Comparison of ENCODE assay signal across 8 mouse cellular contexts in genomic region chr2:84740608-84741333, GRCm38 (mm10). TPM values are rescaled to one million over a fixed set of nuclear protein-coding genes. Genes with fewer than 3 reads are reported as not detected.
DNase-seq lines count a peak whose midpoint lies in the region; ATAC-seq and TF ChIP-seq lines count a peak whose summit lies in the region.

No protein-coding gene starts in this region.

- no peak for ATAC-seq in forebrain, embryonic 12.5 days (ENCODE audit: low FRiP score)

- TF ChIP-seq EP300 in CH12.LX (IDR thresholded peaks at IDR 0.05; ENCODE audit: low read length) = no peak

- peaks cover 0 to 6% of the 10 kb centered on the region in 2 experiments; a peak in 1 of 4 replicates for H3K4me1 ChIP-seq in CH12.LX (ENCODE audit: control insufficient read depth in 1 of 2, insufficient read depth in 2 of 2)
- peaks cover 73% of the 10 kb centered on the region for H3K4me1 ChIP-seq in forebrain, embryonic 12.5 days
- peaks cover 3% of the 10 kb centered on the region; the same call in 1 of the 2 replicates for H3K4me1 ChIP-seq in kidney, adult 2 months (ENCODE audit: control insufficient read depth, insufficient read depth, low read length)

- H3K9ac ChIP-seq in CH12.LX (ENCODE audit: insufficient read depth, low read depth) = no peak overlapping the region
- H3K9ac ChIP-seq in forebrain, embryonic 12.5 days = peak overlapping the region; percentile 98

- peaks cover 13% of the 10 kb centered on the region for H3K27me3 ChIP-seq in CH12.LX (replicated peaks)
- no peaks in the 10 kb centered on the region for H3K27me3 ChIP-seq in forebrain, embryonic 12.5 days
- H3K27me3 ChIP-seq in kidney, adult 2 months (replicated peaks; ENCODE audit: control insufficient read depth, insufficient read depth, low read length) = no peaks in the 10 kb centered on the region

- TF ChIP-seq POLR2A in CH12.LX (IDR thresholded peaks at IDR 0.05; ENCODE audit: low read depth, low read length) = no peak
- no peak for TF ChIP-seq POLR2A in kidney, adult 2 months (IDR thresholded peaks at IDR 0.05; ENCODE audit: low read depth, low read length)

- TF ChIP-seq RAD21 in CH12.LX (IDR thresholded peaks at IDR 0.05; ENCODE audit: low read depth, low read length) = peak; percentile 67

- dilution Hi-C loops in CH12.LX (cut with MboI; ENCODE audit: extremely low pct_ligation_motif_present, extremely low pct_unique_long_range_greater_than_20kb, low sequenced_read_pairs) = no loop called here

- no peaks in the 10 kb centered on the region for H3K9me3 ChIP-seq in CH12.LX (replicated peaks; ENCODE audit: low read length)
- H3K9me3 ChIP-seq in forebrain, embryonic 12.5 days = no peaks in the 10 kb centered on the region

- H3K4me2 ChIP-seq in CH12.LX (ENCODE audit: insufficient read depth, low read depth, poor library complexity, severe bottlenecking) = no peak overlapping the region
- peak overlapping the region; percentile 91 for H3K4me2 ChIP-seq in forebrain, embryonic 12.5 days

- in situ Hi-C loops in CH12.LX (cut with MboI; ENCODE audit: low pct_ligation_motif_present, low pct_unique_long_range_greater_than_20kb, low sequenced_read_pairs) = no loop called here

- H3K27ac ChIP-seq in CH12.LX (ENCODE audit: insufficient read depth, low read depth) = no peak overlapping the region
- peak overlapping the region; percentile 99 for H3K27ac ChIP-seq in forebrain, embryonic 12.5 days
- no peak overlapping the region for H3K27ac ChIP-seq in kidney, adult 2 months (ENCODE audit: insufficient read depth, low read depth, low read length)

- TF ChIP-seq CTCF in CH12.LX (conservative IDR thresholded peaks at IDR 0.05 in 1 of 2, IDR thresholded peaks at IDR 0.05 in 1 of 2; ENCODE audit: low read depth in 2 of 2, low read length in 2 of 2) = peak in 1 of 2 experiments; percentile 72; a peak in 2 of 4 replicates
- 0 out of 2 replicates have a peak, but pooled peaks have one; percentile 18 for TF ChIP-seq CTCF in kidney, adult 2 months (conservative IDR thresholded peaks at IDR 0.05; ENCODE audit: insufficient read depth, insufficient read length, low read depth, low read length)

- 71% methylated on average over 15 of the region's 15 CpGs for WGBS in forebrain, embryonic 12.5 days
- WGBS in kidney, adult 2 months = 58% methylated on average over 15 of the region's 15 CpGs

- peak; percentile 56 for DNase-seq in A20 (ENCODE audit: low read depth, low spot score)
- DNase-seq in CH12.LX (ENCODE audit: extremely low read depth) = peak; percentile 31
- peak; percentile 52 for DNase-seq in kidney, adult 2 months
- DNase-seq in lung, postnatal 36 days = peak; percentile 49
- DNase-seq in yolk sac, embryonic 10.5 days (ENCODE audit: low spot score) = peak; percentile 30
- DNase-seq in ovary, postnatal 10 days (ENCODE audit: low spot score) = no peak
- no peak for DNase-seq in spleen, postnatal 14 days (ENCODE audit: low spot score in 2 of 2)

- H3K79me2 ChIP-seq in CH12.LX (replicated peaks; ENCODE audit: control insufficient read depth, extremely low read depth, insufficient read depth, poor library complexity, severe bottlenecking) = no peaks in the 10 kb centered on the region

- no peaks in the 10 kb centered on the region for H3K36me3 ChIP-seq in CH12.LX (replicated peaks in 1 of 2; ENCODE audit: control insufficient read depth in 1 of 2, insufficient read depth in 1 of 2, low read length in 1 of 2)
- peaks cover 11% of the 10 kb centered on the region for H3K36me3 ChIP-seq in forebrain, embryonic 12.5 days (replicated peaks)
- no peaks in the 10 kb centered on the region for H3K36me3 ChIP-seq in kidney, adult 2 months (ENCODE audit: control insufficient read depth, insufficient read depth, low read length)

- H3K4me3 ChIP-seq in CH12.LX (replicated peaks in 1 of 3; ENCODE audit: low read depth in 2 of 3, low read length in 2 of 3, poor library complexity in 1 of 3) = no peak overlapping the region
- peak overlapping the region; percentile 88 for H3K4me3 ChIP-seq in forebrain, embryonic 12.5 days (replicated peaks)
- no peak overlapping the region for H3K4me3 ChIP-seq in kidney, adult 2 months (ENCODE audit: insufficient read depth, low read depth, low read length)

TF ChIP-seq in CH12.LX, 34 proteins besides CTCF, POLR2A, EP300 and RAD21:
- peak; percentile 14; the same call in 1 of the 2 replicates for TF ChIP-seq MAZ (IDR thresholded peaks at IDR 0.05; ENCODE audit: low read depth, low read length)
- TF ChIP-seq SMC3 (IDR thresholded peaks at IDR 0.05; ENCODE audit: low read depth, low read length) = peak; percentile 70
- no peak for TF ChIP-seq MAFK (IDR thresholded peaks at IDR 0.05; ENCODE audit: insufficient replicate concordance, low read length)

RNA-seq across cellular contexts. Expression of gene Gm19426, which starts 2.7 kb away (rescaled TPM):
- total RNA-seq in CH12.LX (2012; rRNA removed) (not detected in 2 replicates), CH12.LX (2014; rRNA removed) (not detected in 2 replicates)
- polyA plus RNA-seq in CH12.LX (2012; ENCODE audit: insufficient read length, low read depth) = not detected in 2 replicates
- 9.4 and 10.2 TPM in 2 replicates for polyA plus RNA-seq in forebrain, embryonic 12.5 days (2016; fragmentation: Nextera tagmentation; extraction: Ambion mirVana)
- 2.0 TPM in 2 replicates for polyA plus RNA-seq in kidney, adult 2 months (2012; rRNA removed)

RNA-seq across cellular contexts. Expression of gene Ypel4, which starts 6.9 kb away (rescaled TPM):
- total RNA-seq in CH12.LX (2012; rRNA removed) = 0.25 and 0.59 TPM in 2 replicates
- not detected in 2 replicates for total RNA-seq in CH12.LX (2014; rRNA removed)
- polyA plus RNA-seq in CH12.LX (2012; ENCODE audit: insufficient read length, low read depth) = not detected in 2 replicates
- 18.7 and 19.6 TPM in 2 replicates for polyA plus RNA-seq in forebrain, embryonic 12.5 days (2016; fragmentation: Nextera tagmentation; extraction: Ambion mirVana)
- 0.46 and 0.48 TPM in 2 replicates for polyA plus RNA-seq in kidney, adult 2 months (2012; rRNA removed)

RNA-seq across cellular contexts. Expression of gene Clp1, which starts 13.6 kb away (rescaled TPM):
- 32.0 and 42.1 TPM in 2 replicates for total RNA-seq in CH12.LX (2012; rRNA removed)
- total RNA-seq in CH12.LX (2014; rRNA removed) = 65.2 and 67.1 TPM in 2 replicates
- polyA plus RNA-seq in CH12.LX (2012; ENCODE audit: insufficient read length, low read depth) = 37.0 and 46.5 TPM in 2 replicates
- 39.9 and 40.7 TPM in 2 replicates for polyA plus RNA-seq in forebrain, embryonic 12.5 days (2016; fragmentation: Nextera tagmentation; extraction: Ambion mirVana)
- 9.3 and 11.1 TPM in 2 replicates for polyA plus RNA-seq in kidney, adult 2 months (2012; rRNA removed)

RNA-seq across cellular contexts. Expression of gene Zdhhc5, which starts 25.8 kb away (rescaled TPM):
- total RNA-seq in CH12.LX (2012; rRNA removed) (25.4 and 28.5 TPM in 2 replicates), CH12.LX (2014; rRNA removed) (35.5 and 37.7 TPM in 2 replicates)
- polyA plus RNA-seq in CH12.LX (2012; ENCODE audit: insufficient read length, low read depth) = 37.6 and 45.5 TPM in 2 replicates
- polyA plus RNA-seq in forebrain, embryonic 12.5 days (2016; fragmentation: Nextera tagmentation; extraction: Ambion mirVana) = 28.1 and 31.4 TPM in 2 replicates
- 59.6 and 65.8 TPM in 2 replicates for polyA plus RNA-seq in kidney, adult 2 months (2012; rRNA removed)

RNA-seq across cellular contexts. Expression of gene Serping1, which starts 34.5 kb away (rescaled TPM):
- total RNA-seq in CH12.LX (2012; rRNA removed) (not detected in 2 replicates), CH12.LX (2014; rRNA removed) (not detected in 2 replicates)
- polyA plus RNA-seq in CH12.LX (2012; ENCODE audit: insufficient read length, low read depth) = not detected in 2 replicates
- 27.6 and 30.3 TPM in 2 replicates for polyA plus RNA-seq in forebrain, embryonic 12.5 days (2016; fragmentation: Nextera tagmentation; extraction: Ambion mirVana)
- 232 and 288 TPM in 2 replicates for polyA plus RNA-seq in kidney, adult 2 months (2012; rRNA removed)

Comparison
In these comparisons a context has a peak if more than half of its experiments do, and no peak if none do; other contexts are left out.
1. DNase-seq: peak in A20 (single experiment), CH12.LX (single experiment), kidney, adult 2 months (single experiment), lung, postnatal 36 days (single experiment) and yolk sac, embryonic 10.5 days (single experiment); none in ovary, postnatal 10 days (single experiment) and spleen, postnatal 14 days (0 of 2).
2. RNA of gene Ypel4, which starts 6.9 kb away (polyA plus RNA-seq): 18.7 to 19.6 TPM in forebrain, embryonic 12.5 days; 0.46 to 0.48 TPM in kidney, adult 2 months and not detected in CH12.LX; every median in the first group is over 10 times any median in the second.